Mouse (Mus musculus) megakaryocyte, embryonic 14.5 days (primary cell): ENCODE measurements around the gene Cfi.

Source experiments
- FLI1 ChIP-seq: IDR thresholded peaks from 2 replicates; pipeline ENCODE4 v1.6.1; 2012; ENCODE audit warnings: low read length, inconsistent platforms, mixed read lengths
- GATA1 ChIP-seq: IDR thresholded peaks from 3 replicates; pipeline ENCODE4 v1.6.1; 2012; ENCODE audit warnings: mixed read lengths, low read length, inconsistent platforms, borderline replicate concordance

GRCm38 (mm10) chr3:129893143-129893542, 57.5 kb downstream of the Cfi start:
- no peak for TF ChIP-seq GATA1
- no peak for TF ChIP-seq FLI1
